Mouse (Mus musculus) midbrain, embryonic 13.5 days (tissue): ENCODE data around the gene Aven. TPM values are rescaled to one million over a fixed set of nuclear protein-coding genes. Genes with fewer than 3 reads are reported as not detected.

ENCODE experiments used
- ATAC-seq: fragments of 200-750 bp; cut with Nextera tagmentation; 2 replicates; pipeline ENCODE4 v1.8.0; 2017; ENCODE audit warnings: mild to moderate bottlenecking, moderate TSS enrichment, moderate library complexity
- H3K27ac ChIP-seq: fragments of 300-500 bp; sonication (generic); 2 replicates; pipeline ENCODE4 v1.5.1; 2015; ENCODE audit warnings: inconsistent platforms, mild to moderate bottlenecking, moderate library complexity
- H3K27me3 ChIP-seq: fragments of 300-500 bp; sonication (generic); 2 replicates; pipeline ENCODE4 v1.6.1; 2015; ENCODE audit warnings: mild to moderate bottlenecking, inconsistent platforms
- H3K36me3 ChIP-seq: fragments of 300-500 bp; sonication (generic); 2 replicates; pipeline ENCODE4 v1.6.1; 2015; ENCODE audit warnings: mild to moderate bottlenecking, inconsistent platforms
- H3K4me1 ChIP-seq: fragments of 300-500 bp; sonication (generic); replicated peaks from 2 replicates; pipeline ENCODE4 v1.6.1; 2015; ENCODE audit warnings: inconsistent platforms
- H3K4me2 ChIP-seq: fragments of 300-500 bp; sonication (generic); replicated peaks from 2 replicates; pipeline ENCODE4 v1.6.1; 2015; ENCODE audit warnings: moderate library complexity, mild to moderate bottlenecking, inconsistent platforms
- H3K4me3 ChIP-seq: fragments of 300-500 bp; sonication (generic); replicated peaks from 2 replicates; pipeline ENCODE4 v1.5.1; 2015; ENCODE audit warnings: mild to moderate bottlenecking, inconsistent platforms
- H3K9ac ChIP-seq: fragments of 300-500 bp; sonication (generic); replicated peaks from 2 replicates; pipeline ENCODE4 v1.6.1; 2015; ENCODE audit warnings: mild to moderate bottlenecking, inconsistent platforms
- H3K9me3 ChIP-seq: fragments of 300-500 bp; sonication (generic); 2 replicates; pipeline ENCODE4 v1.6.1; 2016; ENCODE audit warnings: mild to moderate bottlenecking, inconsistent platforms
- whole genome bisulfite sequencing: fragments of 180-500 bp; shearing (Covaris S2); methylation state at CpG from one replicate; pipeline ENCODE4 v1.1.7; 2015; 5-methylcytosine and 5-hydroxymethylcytosine counted together
- microRNA-seq: library from miRNA; unstranded; fragments of <30 nt; microRNA quantifications from one replicate; pipeline ENCODE4, GENCODE M21; 2016
- polyA plus RNA-seq: library from polyadenylated mRNA; unstranded; fragments of >200 nt; fragmentation: Nextera tagmentation; extraction: Ambion mirVana; gene quantifications from 2 replicates; pipeline ENCODE4 v1.2.1, GENCODE M21; 2015

Aven gene
- polyA plus RNA-seq, 1 experiment from 2014 or later = 3.1 TPM

DNA sequence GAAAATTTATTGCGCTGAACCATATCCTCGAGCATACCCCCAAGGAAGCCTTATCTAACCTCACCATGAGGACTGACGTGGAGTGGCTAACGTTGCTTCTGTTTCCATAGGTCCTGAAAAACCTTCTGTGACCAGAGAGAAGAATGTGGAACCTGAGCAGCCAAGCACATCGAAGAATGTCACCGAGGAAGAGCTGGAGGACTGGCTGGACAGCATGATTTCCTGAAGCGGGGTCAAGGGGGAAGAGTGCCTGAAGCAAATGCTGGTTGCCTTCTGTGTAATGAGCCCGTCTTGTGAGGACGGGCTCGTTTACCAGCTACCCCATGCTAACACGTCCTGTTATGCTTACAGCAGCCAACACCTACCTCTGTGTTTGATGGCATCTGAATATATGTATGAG is 137.9 kb downstream of the Aven start:
- 77% methylated on average over 11 of the region's 11 CpGs for WGBS

DNA sequence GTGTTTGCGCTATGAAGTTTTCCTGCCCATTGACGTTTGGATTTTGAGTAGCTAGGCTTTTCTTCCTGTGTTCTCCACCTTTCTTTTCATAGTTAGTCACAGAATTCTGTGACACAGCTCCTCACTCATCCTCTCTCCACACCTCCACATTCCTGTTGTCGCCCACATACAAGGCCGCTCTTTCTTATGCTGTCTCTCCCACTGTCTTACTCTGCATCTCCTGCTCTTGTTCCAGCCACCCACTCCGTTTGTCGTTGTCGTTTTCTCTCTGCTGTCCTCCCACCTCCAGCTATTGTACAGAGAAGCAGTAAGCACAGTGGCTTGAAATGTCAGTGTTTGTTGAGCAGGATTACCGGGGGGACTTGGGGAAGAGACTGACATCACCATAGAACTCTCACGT is 139.8 kb downstream of the Aven start:
- WGBS = 91% methylated on average over 9 of the region's 9 CpGs
- no peak for ATAC-seq
- H3K27ac ChIP-seq = no peak overlapping the region

More for the DNA sequence above, 137.9 kb downstream of the Aven start:
- Histone ChIP-seq H3K27me3 (no peaks in the 10 kb centered on the region), H3K27ac (no peak overlapping the region), H3K9me3 (no peaks in the 10 kb centered on the region), H3K4me1 (no peaks in the 10 kb centered on the region), H3K9ac (no peak overlapping the region), H3K36me3 (peaks cover 13% of the 10 kb centered on the region; the same call in 1 of the 2 replicates), H3K4me2 (no peak overlapping the region), H3K4me3 (no peak overlapping the region)
- no peak for ATAC-seq

GRCm38 (mm10) chr2:112637206-112637605 is 144.4 kb downstream of the Aven start:
- WGBS = 90% methylated on average over 5 of the region's 5 CpGs
- Histone ChIP-seq H3K9me3 (no peaks in the 10 kb centered on the region), H3K4me3 (no peak overlapping the region), H3K27ac (no peak overlapping the region), H3K36me3 (0 out of 2 replicates have a peak, but pooled peaks cover 4% of the 10 kb centered on the region), H3K4me1 (no peaks in the 10 kb centered on the region), H3K9ac (no peak overlapping the region), H3K27me3 (no peaks in the 10 kb centered on the region), H3K4me2 (no peak overlapping the region)
- no peak for ATAC-seq

More for the DNA sequence above, 139.8 kb downstream of the Aven start:
- H3K9ac ChIP-seq = no peak overlapping the region
- no peaks in the 10 kb centered on the region for H3K27me3 ChIP-seq
- peaks cover 13% of the 10 kb centered on the region; the same call in 1 of the 2 replicates for H3K36me3 ChIP-seq
- no peaks in the 10 kb centered on the region for H3K9me3 ChIP-seq
- H3K4me1 ChIP-seq = no peaks in the 10 kb centered on the region
- H3K4me2 ChIP-seq = no peak overlapping the region
- no peak overlapping the region for H3K4me3 ChIP-seq

GRCm38 (mm10) chr2:112653836-112654235 is 161.1 kb downstream of the Aven start:
- Histone ChIP-seq H3K36me3 (no peaks in the 10 kb centered on the region), H3K4me1 (no peaks in the 10 kb centered on the region), H3K9me3 (no peaks in the 10 kb centered on the region), H3K27ac (no peak overlapping the region), H3K27me3 (no peaks in the 10 kb centered on the region), H3K4me3 (no peak overlapping the region), H3K4me2 (no peak overlapping the region), H3K9ac (no peak overlapping the region)
- 82% methylated on average over 3 of the region's 3 CpGs for WGBS
- no peak for ATAC-seq

DNA sequence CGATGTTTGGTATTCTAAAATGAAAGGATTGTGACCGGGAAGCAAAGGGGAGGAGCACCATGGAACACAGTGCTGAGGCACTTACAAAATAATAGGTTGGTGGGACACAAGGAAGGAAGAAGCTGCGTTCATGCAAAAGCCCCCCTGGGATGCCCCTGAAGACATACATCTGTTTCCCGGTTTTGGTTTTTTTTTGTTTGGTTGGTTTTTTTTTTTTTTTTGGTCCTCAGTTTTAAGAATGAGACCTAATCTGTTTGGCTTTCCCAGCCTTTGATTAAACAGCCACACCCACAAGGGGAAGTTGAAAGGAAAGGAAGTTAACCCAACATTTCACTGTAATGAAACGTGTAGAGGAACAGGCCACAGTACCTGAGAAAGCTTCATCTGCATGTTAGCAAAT is 163.4 kb downstream of the Aven start:
- H3K9me3 ChIP-seq = no peaks in the 10 kb centered on the region
- no peak overlapping the region for H3K9ac ChIP-seq
- no peaks in the 10 kb centered on the region for H3K36me3 ChIP-seq
- H3K27ac ChIP-seq = no peak overlapping the region
- H3K4me3 ChIP-seq = no peak overlapping the region
- H3K4me1 ChIP-seq = no peaks in the 10 kb centered on the region
- H3K27me3 ChIP-seq = no peaks in the 10 kb centered on the region
- WGBS = 63% methylated on average over 5 of the region's 5 CpGs
- no peak for ATAC-seq
- no peak overlapping the region for H3K4me2 ChIP-seq

GRCm38 (mm10) chr2:112669461-112669860 is 176.7 kb downstream of the Aven start:
- ATAC-seq = no peak
- 91% methylated on average over 3 of the region's 3 CpGs for WGBS
- Histone ChIP-seq H3K27me3 (no peaks in the 10 kb centered on the region), H3K9me3 (no peaks in the 10 kb centered on the region), H3K4me2 (no peak overlapping the region), H3K4me3 (no peak overlapping the region), H3K27ac (no peak overlapping the region), H3K36me3 (no peaks in the 10 kb centered on the region), H3K9ac (no peak overlapping the region), H3K4me1 (no peaks in the 10 kb centered on the region)

GRCm38 (mm10) chr2:112676175-112676574 is 183.4 kb downstream of the Aven start:
- no peak overlapping the region for H3K4me2 ChIP-seq
- H3K9me3 ChIP-seq = no peaks in the 10 kb centered on the region
- no peaks in the 10 kb centered on the region for H3K36me3 ChIP-seq
- no peaks in the 10 kb centered on the region for H3K4me1 ChIP-seq
- WGBS = 85% methylated on average over 2 of the region's 2 CpGs
- H3K27ac ChIP-seq = no peak overlapping the region
- no peaks in the 10 kb centered on the region for H3K27me3 ChIP-seq
- no peak for ATAC-seq
- no peak overlapping the region for H3K9ac ChIP-seq
- H3K4me3 ChIP-seq = no peak overlapping the region

GRCm38 (mm10) chr2:112676721-112677120 is 184.0 kb downstream of the Aven start:
- no peak overlapping the region for H3K9ac ChIP-seq
- no peak overlapping the region for H3K4me2 ChIP-seq
- no peaks in the 10 kb centered on the region for H3K36me3 ChIP-seq
- no peaks in the 10 kb centered on the region for H3K27me3 ChIP-seq
- no peaks in the 10 kb centered on the region for H3K9me3 ChIP-seq
- no peaks in the 10 kb centered on the region for H3K4me1 ChIP-seq
- no peak overlapping the region for H3K4me3 ChIP-seq
- WGBS = 39% methylated on average over 1 of the region's 1 CpGs
- H3K27ac ChIP-seq = no peak overlapping the region
- no peak for ATAC-seq

DNA sequence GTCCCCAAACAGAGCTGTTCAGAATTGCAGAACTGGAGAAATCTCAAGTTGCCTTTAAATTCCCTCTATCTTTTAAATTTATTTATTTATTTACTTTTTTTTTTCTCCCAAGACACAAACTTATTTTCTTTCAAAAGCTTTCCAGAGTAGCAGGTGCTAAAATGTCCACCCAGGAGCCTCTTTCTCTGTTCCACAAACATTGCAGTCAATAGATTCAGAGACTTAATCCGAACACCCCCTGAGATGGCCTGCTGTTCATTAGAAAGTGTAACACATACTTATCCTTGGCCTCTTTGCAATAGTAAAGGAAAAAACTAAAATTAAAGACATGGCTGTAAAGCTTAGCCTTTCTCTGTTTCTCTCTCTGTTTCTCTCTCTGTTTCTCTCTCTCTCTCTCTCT is 184.5 kb downstream of the Aven start:
- ATAC-seq = no peak
- no peak overlapping the region for H3K4me3 ChIP-seq
- no peak overlapping the region for H3K9ac ChIP-seq
- 33% methylated on average over 1 of the region's 1 CpGs for WGBS
- no peak overlapping the region for H3K4me2 ChIP-seq
- no peaks in the 10 kb centered on the region for H3K4me1 ChIP-seq
- no peaks in the 10 kb centered on the region for H3K9me3 ChIP-seq
- no peak overlapping the region for H3K27ac ChIP-seq
- no peaks in the 10 kb centered on the region for H3K36me3 ChIP-seq
- no peaks in the 10 kb centered on the region for H3K27me3 ChIP-seq

GRCm38 (mm10) chr2:112681817-112682216 is 189.1 kb downstream of the Aven start:
- no peak overlapping the region for H3K9ac ChIP-seq
- no peak for ATAC-seq
- no peaks in the 10 kb centered on the region for H3K4me1 ChIP-seq
- H3K4me2 ChIP-seq = no peak overlapping the region
- no peaks in the 10 kb centered on the region for H3K36me3 ChIP-seq
- no peaks in the 10 kb centered on the region for H3K9me3 ChIP-seq
- no peaks in the 10 kb centered on the region for H3K27me3 ChIP-seq
- H3K4me3 ChIP-seq = no peak overlapping the region
- 82% methylated on average over 5 of the region's 5 CpGs for WGBS
- H3K27ac ChIP-seq = no peak overlapping the region

Small RNA genes within 50 kb of the gene (microRNA-seq; reads per million reads assigned to microRNA genes)
- gene Gm44374 = not detected

Other genes starting within 250 kb of the Aven start
- gene Nutm1, start 233.7 kb upstream of the Aven start, polyA plus RNA-seq = 0.05 TPM in 1 of 2 replicates, not detected in the other
- gene Nop10, start 231.0 kb upstream of the Aven start, polyA plus RNA-seq = 152 and 160 TPM in 2 replicates
- gene Slc12a6, start 227.1 kb upstream of the Aven start, polyA plus RNA-seq = 16.4 TPM in 2 replicates
- gene Gm21985, start 226.7 kb upstream of the Aven start, polyA plus RNA-seq = not detected in 2 replicates
- 149 and 152 TPM in 2 replicates for gene Emc4, start 124.9 kb upstream of the Aven start, polyA plus RNA-seq
- gene Katnbl1, start 113.8 kb upstream of the Aven start, polyA plus RNA-seq = 32.4 and 39.1 TPM in 2 replicates
- 15.7 and 16.3 TPM in 2 replicates for gene Emc7, start 38.0 kb upstream of the Aven start, polyA plus RNA-seq
- gene Chrm5, start 12.2 kb upstream of the Aven start, polyA plus RNA-seq = 0.21 and 0.26 TPM in 2 replicates